Mouse (Mus musculus) intestine, embryonic 14.5 days (tissue): ENCODE results near the gene Ttyh2. TPM values are rescaled to one million over a fixed set of nuclear protein-coding genes. Genes with fewer than 3 reads are reported as not detected.
A peak's percentile ranks its signal among the peaks of the same experiment; 100 is the strongest.
"Not testable (repeated sequence)": the region's sequence is repeated elsewhere in the genome, so short reads cannot be mapped to it uniquely, and the experiment has no call there.

ENCODE experiments used
- ATAC-seq: fragments of 200-750 bp; cut with Nextera tagmentation; replicated peaks from 2 replicates; pipeline ENCODE4 v1.8.0; 2017; ENCODE audit warnings: low read depth, moderate number of reproducible peaks, moderate TSS enrichment, moderate library complexity; ENCODE audit not compliant: low FRiP score, low TSS enrichment
- DNase-seq: peaks from one replicate; pipeline ENCODE4 v3.0.0-alpha.2; 2018; ENCODE audit warnings: low spot score
- H3K27ac ChIP-seq: fragments of 300-500 bp; sonication (generic); 2 replicates; pipeline ENCODE4 v1.5.1; 2014; ENCODE audit warnings: low read depth, mild to moderate bottlenecking, control low read depth
- H3K27me3 ChIP-seq: fragments of 300-500 bp; sonication (generic); replicated peaks from 2 replicates; pipeline ENCODE4 v1.6.1; 2014; ENCODE audit warnings: low read length, control low read depth; ENCODE audit not compliant: control insufficient read depth, insufficient read depth
- H3K36me3 ChIP-seq: fragments of 300-500 bp; sonication (generic); 2 replicates; pipeline ENCODE4 v1.6.1; 2014; ENCODE audit warnings: low read length, control low read depth; ENCODE audit not compliant: control insufficient read depth, insufficient read depth
- H3K4me1 ChIP-seq: fragments of 300-500 bp; sonication (generic); replicated peaks from 2 replicates; pipeline ENCODE4 v1.6.1; 2014; ENCODE audit warnings: low read length, control low read depth, mixed read lengths; ENCODE audit not compliant: control insufficient read depth, insufficient read depth
- H3K4me2 ChIP-seq: fragments of 300-500 bp; sonication (generic); 2 replicates; pipeline ENCODE4 v1.6.1; 2014; ENCODE audit warnings: low read length
- H3K4me3 ChIP-seq: fragments of 300-500 bp; sonication (generic); 2 replicates; pipeline ENCODE4 v1.5.1; 2014; ENCODE audit warnings: low read depth, low read length, control low read depth, mixed read lengths
- H3K9ac ChIP-seq: fragments of 300-500 bp; sonication (generic); 2 replicates; pipeline ENCODE4 v1.6.1; 2014; ENCODE audit warnings: mild to moderate bottlenecking, low read length
- H3K9me3 ChIP-seq: fragments of 300-500 bp; sonication (generic); 2 replicates; pipeline ENCODE4 v1.6.1; 2016; ENCODE audit warnings: low read length, control low read depth; ENCODE audit not compliant: control insufficient read depth
- WGBS: fragments of 180-500 bp; shearing (Covaris S2); extraction: QIAGEN DNeasy Blood & Tissue Kit; methylation state at CpG from one replicate; pipeline ENCODE4 v1.1.7; 2014; 5-methylcytosine and 5-hydroxymethylcytosine counted together
- polyA plus RNA-seq: library from polyadenylated mRNA; unstranded; fragments of >200 nt; fragmentation: Nextera tagmentation; extraction: Ambion mirVana; gene quantifications from 2 replicates; pipeline ENCODE4 v1.2.1, GENCODE M21; 2014

The Ttyh2 gene
- polyA plus RNA-seq, 1 experiment from 2014 or later = 19.9 TPM

- Histone ChIP-seq H3K4me1 (peaks cover 11% of the 10 kb centered on the region), H3K27me3 (no peaks in the 10 kb centered on the region), H3K9ac (no peak overlapping the region), H3K4me2 (no peak overlapping the region), H3K9me3 (no peaks in the 10 kb centered on the region), H3K36me3 (peaks cover 7% of the 10 kb centered on the region), H3K4me3 (no peak overlapping the region), H3K27ac (no peak overlapping the region)
- 76% methylated on average over 2 of the region's 2 CpGs for WGBS
- DNase-seq = no peak
- no peak for ATAC-seq
Measured at GRCm38 (mm10) chr11:114665463-114665862, 9.8 kb upstream of the Ttyh2 start.

GRCm38 (mm10) chr11:114666786-114667185 is 8.4 kb upstream of the Ttyh2 start:
- H3K4me1 ChIP-seq = peaks cover 11% of the 10 kb centered on the region
- H3K36me3 ChIP-seq = peaks cover 20% of the 10 kb centered on the region
- H3K27ac ChIP-seq = no peak overlapping the region
- WGBS = 11% methylated on average over 13 of the region's 13 CpGs
- ATAC-seq (no peak), DNase-seq (no peak)
- H3K4me2 ChIP-seq = no peak overlapping the region
- no peak overlapping the region for H3K9ac ChIP-seq
- no peaks in the 10 kb centered on the region for H3K27me3 ChIP-seq
- no peak overlapping the region for H3K4me3 ChIP-seq
- no peaks in the 10 kb centered on the region for H3K9me3 ChIP-seq

- Histone ChIP-seq H3K4me1 (peaks cover 11% of the 10 kb centered on the region), H3K27ac (no peak overlapping the region), H3K4me3 (no peak overlapping the region), H3K9me3 (no peaks in the 10 kb centered on the region), H3K9ac (no peak overlapping the region), H3K4me2 (no peak overlapping the region), H3K36me3 (peaks cover 26% of the 10 kb centered on the region), H3K27me3 (no peaks in the 10 kb centered on the region)
- ATAC-seq (no peak), DNase-seq (no peak)
- 51% methylated on average over 17 of the region's 18 CpGs for whole genome bisulfite sequencing
Measured at GRCm38 (mm10) chr11:114667236-114667931, 7.8 kb upstream of the Ttyh2 start.

GRCm38 (mm10) chr11:114667932-114668285 is 7.3 kb upstream of the Ttyh2 start:
- DNase-seq, H3K4me3 ChIP-seq, H3K27ac ChIP-seq, H3K4me2 ChIP-seq, H3K9ac ChIP-seq, ATAC-seq, H3K27me3 ChIP-seq, H3K9me3 ChIP-seq: not testable (repeated sequence)
- Histone ChIP-seq H3K36me3 (peaks cover 31% of the 10 kb centered on the region), H3K4me1 (peaks cover 11% of the 10 kb centered on the region)
- WGBS = 31% methylated on average over 11 of the region's 11 CpGs

GRCm38 (mm10) chr11:114668301-114668710 is 6.9 kb upstream of the Ttyh2 start, which contains the start of gene Rpl38:
Gene Rpl38, plus strand, starts transcription at chr11:114668524.
- peaks cover 35% of the 10 kb centered on the region for H3K36me3 ChIP-seq
- DNase-seq (peak; percentile 93), ATAC-seq (peak; percentile 82)
- no peaks in the 10 kb centered on the region for H3K27me3 ChIP-seq
- peaks cover 11% of the 10 kb centered on the region for H3K4me1 ChIP-seq
- no peaks in the 10 kb centered on the region for H3K9me3 ChIP-seq
- peak within 1 kb of the TSS; percentile 62 for H3K4me3 ChIP-seq
- WGBS = 1% methylated on average over 21 of the region's 21 CpGs
- peak within 1 kb of the TSS; percentile 91 for H3K27ac ChIP-seq
- peak within 1 kb of the TSS; percentile 96 for H3K9ac ChIP-seq
- peak within 1 kb of the TSS; percentile 87 for H3K4me2 ChIP-seq

GRCm38 (mm10) chr11:114668741-114669623 is 6.2 kb upstream of the Ttyh2 start:
- ATAC-seq = peak; percentile 69
- peaks cover 11% of the 10 kb centered on the region for H3K4me1 ChIP-seq
- H3K27me3 ChIP-seq = no peaks in the 10 kb centered on the region
- H3K4me2 ChIP-seq = peak overlapping the region; percentile 87
- peak; percentile 93 for DNase-seq
- H3K36me3 ChIP-seq = peaks cover 41% of the 10 kb centered on the region
- under 1% methylated on average over 60 of the region's 60 CpGs for WGBS
- peak overlapping the region; percentile 91 for H3K27ac ChIP-seq
- H3K9me3 ChIP-seq = no peaks in the 10 kb centered on the region
- peak overlapping the region; percentile 62 for H3K4me3 ChIP-seq
- H3K9ac ChIP-seq = peak overlapping the region; percentile 96

GRCm38 (mm10) chr11:114669651-114670168 is 5.5 kb upstream of the Ttyh2 start:
- Histone ChIP-seq H3K4me2 (peak overlapping the region; percentile 87), H3K4me1 (peaks cover 11% of the 10 kb centered on the region), H3K9ac (peak overlapping the region; percentile 96), H3K27me3 (no peaks in the 10 kb centered on the region), H3K9me3 (no peaks in the 10 kb centered on the region), H3K27ac (peak overlapping the region; percentile 91; the same call in 1 of the 2 replicates), H3K4me3 (peak overlapping the region; percentile 62), H3K36me3 (peaks cover 41% of the 10 kb centered on the region)
- DNase-seq = no peak
- ATAC-seq = no peak
- 20% methylated on average over 12 of the region's 12 CpGs for WGBS

GRCm38 (mm10) chr11:114671147-114671546 is 4.1 kb upstream of the Ttyh2 start:
- WGBS = 84% methylated on average over 5 of the region's 5 CpGs
- Histone ChIP-seq H3K27ac (no peak overlapping the region), H3K4me2 (no peak overlapping the region)

More at GRCm38 (mm10) chr11:114671147-114671546, 4.1 kb upstream of the Ttyh2 start:
- Histone ChIP-seq H3K36me3 (peaks cover 41% of the 10 kb centered on the region), H3K9me3 (no peaks in the 10 kb centered on the region), H3K27me3 (no peaks in the 10 kb centered on the region), H3K9ac (no peak overlapping the region), H3K4me1 (peaks cover 14% of the 10 kb centered on the region), H3K4me3 (no peak overlapping the region)
- DNase-seq (no peak), ATAC-seq (no peak)
